Mouse (Mus musculus): ENCODE data around the gene Lrrc8b.

Lrrc8b gene

DNA sequence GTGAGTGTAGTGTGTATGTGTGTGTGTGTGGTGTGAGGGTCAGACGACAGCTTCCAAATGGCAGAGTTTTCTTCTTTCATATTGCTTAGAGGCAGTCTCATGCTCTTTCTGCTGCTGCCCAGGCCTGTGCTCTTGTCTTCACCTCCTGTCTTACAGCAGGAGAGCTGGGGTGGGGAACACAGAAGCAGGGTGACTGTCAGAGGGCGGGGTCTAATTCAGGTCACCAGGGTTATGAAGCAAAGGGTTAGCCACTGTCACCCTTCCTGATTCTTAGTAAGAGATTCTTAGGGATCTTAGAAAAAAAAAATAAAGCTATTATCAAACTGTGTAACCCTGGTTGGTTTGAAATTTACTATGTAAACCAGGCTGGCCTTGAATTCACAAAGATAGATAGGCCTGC is 10.0 kb downstream of the Lrrc8b start:
- no peak for DNase-seq

DNA sequence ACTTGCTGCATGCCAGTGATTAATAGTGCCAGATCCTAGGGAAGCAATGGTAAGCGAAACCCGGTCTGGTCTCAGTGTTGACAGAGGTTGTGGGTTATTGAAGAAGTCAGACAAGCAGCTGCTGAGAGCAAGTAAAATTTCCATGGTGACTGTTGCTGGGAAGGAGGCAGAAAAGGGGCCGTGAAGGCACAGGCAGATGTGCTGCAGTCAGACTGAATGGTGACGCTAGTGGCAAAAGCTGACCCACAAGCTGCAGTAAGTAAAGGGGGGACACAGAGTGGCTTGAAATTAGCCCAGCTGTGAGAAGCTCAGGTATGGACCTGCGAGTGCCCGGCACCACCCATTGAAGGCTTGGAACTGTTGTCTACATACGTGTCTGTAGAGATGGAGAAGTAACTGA is 11.8 kb downstream of the Lrrc8b start:
- no peak for DNase-seq

DNA sequence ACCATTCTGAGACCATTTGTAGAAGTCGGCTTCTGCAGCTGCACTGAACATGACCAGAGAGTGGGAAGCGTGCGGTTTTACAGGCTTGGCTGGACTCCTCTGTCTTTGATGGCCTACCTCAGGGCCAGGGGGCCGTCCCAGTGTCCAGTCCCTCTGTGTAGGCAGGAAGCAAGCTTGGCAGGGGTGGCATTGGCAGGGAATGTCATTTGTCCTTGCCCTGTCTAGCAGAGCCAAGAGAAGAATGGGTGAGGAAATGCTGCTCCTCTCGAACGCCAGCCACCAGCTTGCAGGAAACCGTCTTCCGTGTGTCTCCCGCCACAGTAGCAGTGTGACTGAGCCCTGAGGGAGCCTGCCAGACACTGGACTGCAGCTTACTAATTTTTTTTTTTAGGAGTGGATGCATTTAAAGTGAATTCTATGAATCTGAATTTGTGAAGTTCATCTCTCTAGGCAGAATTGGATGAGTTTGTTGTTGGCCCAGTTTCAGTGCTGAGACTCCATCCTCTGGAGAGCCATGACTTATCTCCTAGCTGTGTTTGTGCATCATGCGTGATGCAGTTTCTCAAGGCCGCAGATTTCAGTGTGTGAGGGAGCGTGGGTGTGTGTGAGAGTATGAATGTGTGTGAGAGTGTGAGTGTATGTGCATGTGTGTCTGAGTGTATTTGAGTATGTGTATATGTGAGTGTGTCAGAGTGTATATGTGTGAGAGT is 12.8 kb downstream of the Lrrc8b start:
- DNase-seq: peak; percentile 41

DNA sequence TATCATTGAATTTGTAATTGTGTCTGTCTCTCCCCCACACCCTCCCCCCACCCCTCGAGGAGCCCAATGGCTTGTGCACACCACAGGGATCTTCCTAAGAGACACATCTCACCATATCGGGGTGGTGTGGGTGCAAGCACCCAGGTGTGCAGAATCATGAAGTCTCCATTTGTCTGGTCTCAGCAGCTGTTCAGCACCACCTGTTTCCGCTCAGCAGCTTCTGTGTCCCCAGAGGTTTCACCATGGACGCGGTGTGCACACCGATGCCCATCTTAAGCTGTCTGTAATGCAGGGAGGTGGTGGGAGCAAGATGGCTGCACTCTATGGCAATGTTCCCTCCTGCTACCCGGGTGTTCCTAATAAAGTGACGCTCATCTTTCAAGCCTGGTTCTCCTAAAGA is 14.6 kb downstream of the Lrrc8b start:
- no peak for DNase-seq

DNA sequence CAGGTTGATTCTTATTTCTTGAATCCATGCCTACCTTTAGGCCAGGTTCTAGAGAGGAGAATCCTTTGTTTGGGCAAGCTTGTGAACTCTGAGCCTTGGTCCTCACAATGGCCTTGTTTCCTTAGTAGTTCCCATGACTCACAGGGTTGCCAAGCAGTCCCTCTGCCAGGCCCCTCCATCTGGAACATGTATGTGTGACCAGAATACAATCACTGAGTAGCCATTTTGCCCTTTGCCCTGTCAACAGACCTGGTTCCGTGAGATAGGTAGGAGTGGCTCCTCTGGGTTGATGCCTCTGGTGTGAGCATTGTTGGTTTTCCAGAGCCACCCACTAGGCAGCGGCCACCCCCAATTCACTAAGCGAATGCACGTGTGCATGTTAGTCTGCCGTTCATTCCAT is 24.0 kb downstream of the Lrrc8b start:
- DNase-seq: no peak

DNA sequence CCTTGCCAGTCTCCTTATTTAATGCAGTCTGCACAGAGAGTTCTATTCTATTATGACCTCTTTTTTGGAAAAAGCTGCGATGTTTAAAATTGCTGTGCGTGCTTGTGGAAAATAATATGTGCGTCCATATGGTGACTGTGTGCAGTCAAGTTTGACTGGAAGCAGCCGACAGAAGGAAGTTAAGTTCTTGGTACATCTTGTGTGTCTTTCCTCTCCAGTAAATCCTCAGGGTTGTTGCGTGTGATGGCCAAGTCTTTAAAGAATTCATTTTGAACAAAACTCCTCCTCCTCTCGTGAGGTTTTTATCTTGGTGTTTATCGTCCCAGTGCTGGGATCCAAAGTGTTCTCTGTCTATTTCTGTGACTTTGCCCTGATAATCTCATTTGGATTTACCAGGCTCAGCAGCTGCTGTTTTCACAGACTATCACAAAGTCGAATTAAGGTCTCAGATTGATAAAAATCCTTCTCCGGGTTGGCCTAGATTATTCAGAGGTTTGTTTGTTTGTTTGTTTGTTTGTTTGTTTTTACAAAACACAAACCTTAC is 25.5 kb downstream of the Lrrc8b start:
- no peak for DNase-seq

DNA sequence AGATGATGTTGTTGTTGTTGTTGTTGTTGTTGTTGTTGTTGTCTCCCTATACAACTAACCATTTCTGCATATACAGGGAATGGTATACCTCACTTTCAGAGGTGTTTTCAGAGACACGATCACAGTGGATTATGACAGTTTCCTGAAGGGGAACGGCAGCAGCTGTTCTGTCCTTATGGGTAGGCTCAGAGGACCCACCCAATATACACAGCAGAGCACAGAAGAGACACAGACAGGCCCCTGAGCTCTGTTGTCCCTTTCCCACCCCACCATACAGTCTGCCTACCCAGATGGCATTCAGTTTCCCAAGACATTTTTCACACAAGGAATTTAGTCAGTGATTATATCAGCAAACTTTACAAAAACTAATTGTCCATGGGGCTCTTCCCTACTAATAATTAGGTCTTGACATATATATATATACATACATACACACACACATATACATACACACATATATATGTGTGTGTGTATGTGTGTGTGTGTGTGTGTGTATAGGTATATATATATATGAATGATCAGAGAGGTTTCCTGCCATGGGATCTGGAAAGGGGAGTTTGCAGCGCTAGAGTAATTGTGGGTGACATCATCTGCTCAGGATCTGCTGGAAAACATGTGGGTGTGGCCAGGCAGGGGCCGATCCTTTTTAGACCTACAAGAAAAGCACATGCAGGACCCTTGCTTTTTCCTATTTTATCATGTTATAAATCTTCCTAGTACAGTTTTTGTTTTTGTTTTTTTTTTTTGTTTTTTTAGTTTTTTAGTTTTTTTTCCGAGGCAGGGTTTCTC is 26.8 kb downstream of the Lrrc8b start:
- peak; percentile 53 for DNase-seq

DNA sequence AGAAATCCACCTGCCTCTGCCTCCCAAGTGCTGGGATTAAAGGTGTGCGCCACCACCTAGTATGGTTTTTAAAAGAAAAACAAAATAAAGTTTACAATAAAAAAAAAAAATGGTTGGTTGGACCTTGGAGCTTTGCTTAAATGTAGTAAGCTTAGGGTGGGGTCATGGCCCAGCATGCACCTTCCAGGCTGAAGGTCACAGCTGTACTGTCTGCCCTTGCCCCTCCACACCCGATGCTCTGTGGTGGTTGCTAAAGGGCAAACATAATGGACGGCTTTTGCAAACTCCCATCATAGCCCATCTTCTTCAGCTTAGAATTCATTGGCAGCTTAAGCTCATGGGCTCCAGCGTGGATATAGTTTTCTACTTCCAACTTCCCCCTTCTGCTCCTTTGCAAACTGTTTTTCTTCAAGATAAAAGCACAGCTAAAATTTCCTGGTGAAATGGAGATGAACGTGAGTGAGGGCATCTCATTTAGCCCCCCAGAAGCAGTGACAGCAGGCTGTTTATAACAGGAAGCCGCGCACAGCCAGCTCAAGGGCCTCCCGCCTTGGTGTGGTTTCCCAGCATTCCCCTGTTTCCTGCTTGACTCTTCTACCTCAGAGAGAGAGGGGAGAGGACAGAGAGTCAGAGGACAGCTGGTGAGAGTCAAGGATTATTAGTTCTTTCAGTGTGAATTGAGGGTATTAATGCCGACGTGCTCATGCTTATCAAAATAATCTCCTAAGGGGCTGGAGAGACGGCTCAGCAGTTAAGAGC is 27.7 kb downstream of the Lrrc8b start:
- DNase-seq: peak; percentile 88

DNA sequence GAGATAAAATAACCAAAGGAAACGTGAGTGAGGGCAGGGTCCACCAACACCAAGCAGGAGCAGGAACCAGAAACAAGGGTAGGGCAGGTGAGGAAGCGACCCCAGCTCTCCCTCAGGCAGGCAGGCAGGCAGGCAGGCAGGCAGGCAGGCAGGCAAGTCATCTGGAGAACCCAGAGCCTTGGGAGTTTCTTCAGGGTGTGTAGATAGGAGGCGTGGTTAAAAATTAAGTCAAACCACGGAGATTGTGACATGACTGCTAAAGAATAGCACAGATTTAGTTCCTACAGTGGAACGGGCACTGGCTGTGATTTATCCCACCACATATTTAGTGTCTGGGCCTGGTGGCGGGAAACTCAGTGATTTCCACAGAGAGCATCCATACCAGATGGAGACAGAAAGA is 30.1 kb downstream of the Lrrc8b start:
- no peak for DNase-seq

DNA sequence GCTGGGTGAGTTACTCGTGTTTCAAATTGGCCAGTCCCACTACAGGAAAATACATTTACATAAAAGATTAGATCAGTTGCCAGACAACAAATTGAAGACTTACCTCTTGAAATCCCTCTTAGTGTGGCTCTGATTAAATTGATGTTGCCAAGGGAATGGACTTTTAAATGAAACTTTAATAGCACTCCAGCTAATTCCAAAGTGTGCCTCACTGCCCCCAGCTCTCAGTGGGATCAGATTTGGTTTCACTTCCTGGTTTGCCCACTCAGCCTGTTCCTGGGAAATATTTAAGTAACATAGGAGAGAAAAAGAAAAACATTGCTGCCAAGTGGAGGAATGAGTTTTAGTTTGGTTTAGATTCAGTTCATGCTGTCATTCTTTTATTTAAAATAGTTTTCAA is 38.5 kb downstream of the Lrrc8b start:
- DNase-seq: no peak

DNA sequence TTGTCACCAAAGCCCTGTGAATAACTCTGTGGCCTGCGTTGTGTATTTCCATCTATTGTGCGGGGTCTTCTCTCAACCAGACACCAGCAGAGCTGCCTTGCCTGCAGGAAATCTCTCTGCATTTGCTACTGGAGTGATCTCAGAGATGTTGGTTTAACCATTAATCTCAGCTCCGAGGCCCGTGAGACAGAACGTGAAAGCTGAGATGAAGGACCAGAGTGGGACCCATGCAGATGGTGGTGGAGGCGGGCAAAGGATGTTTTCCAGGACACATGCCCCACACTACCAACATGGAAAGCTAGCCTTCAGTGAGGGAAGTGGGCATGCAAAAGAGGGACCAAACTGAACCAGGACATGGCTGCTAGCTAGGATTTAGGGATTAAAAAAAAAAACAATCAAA is 43.5 kb downstream of the Lrrc8b start:
- DNase-seq: no peak

DNA sequence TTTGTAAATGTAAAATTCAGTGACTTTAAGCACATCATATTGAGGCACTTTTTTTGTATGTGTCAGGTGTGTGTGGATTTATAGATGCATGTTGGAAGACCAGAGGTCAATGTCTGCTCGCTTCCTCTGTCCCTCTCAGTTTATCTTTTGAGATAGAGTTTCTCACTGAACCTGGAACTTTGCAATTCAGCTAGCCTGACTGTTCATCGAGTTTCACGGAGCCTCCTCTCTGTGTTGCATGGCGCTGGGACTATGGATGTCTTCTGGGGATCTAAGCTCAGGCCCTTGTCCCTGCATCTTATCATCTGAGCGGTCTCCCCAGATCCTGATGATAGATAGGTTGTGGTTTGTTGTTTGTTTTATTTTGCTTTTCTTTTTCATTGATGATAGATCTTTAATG is 45.0 kb downstream of the Lrrc8b start:
- no peak for DNase-seq

DNA sequence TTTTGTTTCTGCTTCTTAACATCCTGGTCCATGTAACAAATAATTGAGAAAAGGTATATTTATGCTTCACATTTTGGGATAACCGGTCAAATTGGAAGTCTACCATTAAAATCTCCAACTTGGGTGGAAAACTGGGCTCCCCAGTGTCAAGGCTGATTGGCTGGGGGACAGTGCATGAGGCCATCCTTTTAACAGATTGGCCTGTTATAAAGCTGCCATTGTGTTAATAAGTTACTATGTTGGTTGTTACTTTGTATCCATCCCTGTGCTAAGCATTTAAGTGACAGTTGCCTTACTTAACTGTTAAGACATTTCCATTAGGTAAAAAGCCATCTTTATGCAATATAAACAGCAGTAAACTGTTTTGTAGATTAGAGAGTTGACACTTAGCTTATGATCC is 45.5 kb downstream of the Lrrc8b start:
- no peak for DNase-seq

DNA sequence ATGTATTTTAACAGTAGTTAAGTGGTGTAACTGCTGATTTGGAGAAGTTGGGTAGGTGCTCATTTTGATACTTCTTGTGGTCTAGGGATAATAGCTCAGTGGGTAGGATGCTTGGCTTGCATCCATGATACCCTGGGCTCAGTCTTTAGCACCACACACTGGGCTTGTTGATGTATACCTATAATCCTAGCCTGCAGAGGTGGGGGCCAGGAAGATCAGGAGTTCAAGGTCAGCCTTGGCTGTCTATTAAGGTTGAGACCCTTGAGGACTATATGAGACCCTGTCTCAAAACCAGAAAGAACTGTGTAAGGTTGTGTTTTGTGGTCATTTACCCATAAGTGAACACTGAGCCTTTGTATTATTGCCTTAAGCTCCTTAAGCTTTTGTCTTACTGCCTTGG is 49.1 kb downstream of the Lrrc8b start:
- DNase-seq: no peak

DNA sequence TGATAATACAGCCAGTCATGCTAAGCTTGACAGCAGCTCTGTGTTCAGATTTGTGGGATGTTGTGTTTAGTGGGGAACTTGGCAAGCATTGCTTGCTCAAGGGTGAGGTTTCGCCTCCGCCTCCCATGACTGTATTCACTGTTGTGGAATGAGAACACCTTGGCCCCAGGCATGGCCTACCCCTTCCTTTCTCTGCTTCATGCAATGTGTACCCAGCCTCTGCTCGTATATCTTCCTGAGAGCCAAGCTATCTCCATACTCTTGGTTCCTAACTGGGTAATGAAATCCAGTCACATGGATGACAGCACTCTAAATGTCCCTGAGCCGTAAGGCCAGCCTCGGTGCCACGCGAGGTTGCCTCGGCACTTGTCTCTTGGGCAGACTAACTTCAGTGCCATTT is 50.0 kb downstream of the Lrrc8b start:
- no peak for DNase-seq

DNA sequence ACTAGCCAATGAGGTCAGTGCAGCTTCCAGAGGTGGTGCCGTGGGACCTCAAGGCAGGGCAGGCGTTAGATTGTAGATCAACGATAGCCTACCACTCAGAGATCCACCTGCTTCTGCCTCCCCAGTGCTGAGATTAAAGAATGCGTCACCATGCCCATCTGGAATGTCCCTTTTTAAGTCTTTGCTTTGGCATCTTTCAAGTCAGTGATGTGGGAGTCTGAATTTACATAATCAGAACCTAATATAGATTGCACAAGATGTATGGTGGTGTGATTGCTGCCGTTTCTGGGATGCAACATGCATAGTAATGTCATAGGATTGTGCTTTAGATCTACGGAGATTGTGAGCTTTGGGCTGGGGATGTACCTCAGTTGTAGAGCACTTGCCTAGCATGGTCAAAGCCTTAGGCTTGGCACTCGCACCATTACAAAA is 50.9 kb downstream of the Lrrc8b start:
- DNase-seq: no peak

DNA sequence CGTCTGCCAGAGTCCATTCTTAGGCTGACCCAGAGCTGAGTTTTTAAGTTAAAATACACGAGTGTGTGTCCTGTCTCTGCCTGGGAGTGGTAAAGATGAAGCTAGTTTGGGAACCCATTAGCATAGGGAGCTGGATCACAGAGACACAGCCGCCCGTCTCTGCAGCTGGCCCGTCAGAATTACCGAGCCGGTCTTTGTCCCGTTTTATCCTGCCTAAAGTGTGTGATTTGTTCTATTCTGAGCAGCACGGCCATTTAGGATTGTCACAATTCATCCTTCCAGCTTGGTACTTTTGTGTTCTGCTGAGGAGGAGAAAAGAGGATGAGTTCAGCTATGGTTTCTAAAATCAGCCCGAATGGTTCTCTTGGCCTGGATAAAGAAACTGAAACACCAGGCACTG is 51.7 kb downstream of the Lrrc8b start:
- DNase-seq: no peak

DNA sequence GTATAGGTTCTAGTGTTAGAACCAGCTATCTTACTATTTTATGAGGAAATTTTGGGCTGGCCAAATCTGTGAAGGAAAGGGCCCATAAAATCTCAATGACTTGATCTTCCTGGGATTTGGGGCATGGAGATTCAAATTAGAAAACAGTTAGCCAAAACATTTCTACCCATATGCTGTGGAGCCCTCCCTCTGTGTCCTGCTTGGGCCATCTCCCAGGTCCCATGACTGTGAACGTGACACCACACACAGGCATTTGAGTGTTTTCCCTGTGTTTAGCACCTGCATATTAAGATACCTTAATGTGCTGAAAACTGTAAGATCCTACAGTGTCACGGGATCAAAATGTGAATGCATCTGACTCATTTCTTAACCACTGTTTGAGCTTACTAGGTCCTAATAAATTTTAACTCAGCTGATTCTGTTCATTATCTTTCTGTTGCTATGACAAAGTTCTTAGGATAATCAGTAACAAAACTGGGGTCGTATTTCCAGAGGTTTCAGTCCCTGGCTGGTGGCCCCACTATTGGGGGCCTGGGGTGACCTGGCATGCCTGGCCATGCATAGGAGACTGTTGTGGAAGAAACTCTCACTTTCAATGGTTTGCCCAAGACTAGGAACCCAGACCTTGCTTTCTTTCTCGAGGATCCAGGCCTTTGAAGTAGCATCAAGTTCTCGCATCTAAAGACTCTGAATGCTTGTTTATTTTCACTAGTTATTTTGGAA is 57.6 kb downstream of the Lrrc8b start:
- DNase-seq: no peak

DNA sequence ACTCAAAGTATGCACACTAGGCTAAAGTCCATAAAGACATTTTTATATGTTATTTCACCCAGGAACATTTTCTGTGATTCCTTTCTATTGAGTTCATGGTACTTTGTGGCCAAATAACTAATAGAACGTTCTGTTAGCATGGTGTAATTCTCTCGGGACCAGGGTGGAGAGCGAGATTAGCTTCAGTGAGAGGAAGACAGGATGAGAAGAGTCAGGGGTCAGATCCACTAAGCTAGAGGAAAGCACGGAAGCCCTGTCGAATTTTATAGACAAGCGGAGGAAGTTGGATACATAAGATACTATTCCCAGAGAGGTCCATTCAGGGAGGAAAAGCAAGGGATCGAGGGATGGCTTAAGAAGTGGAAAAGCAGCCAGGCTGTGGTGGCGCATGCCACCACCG is 62.0 kb downstream of the Lrrc8b start:
- DNase-seq: no peak

DNA sequence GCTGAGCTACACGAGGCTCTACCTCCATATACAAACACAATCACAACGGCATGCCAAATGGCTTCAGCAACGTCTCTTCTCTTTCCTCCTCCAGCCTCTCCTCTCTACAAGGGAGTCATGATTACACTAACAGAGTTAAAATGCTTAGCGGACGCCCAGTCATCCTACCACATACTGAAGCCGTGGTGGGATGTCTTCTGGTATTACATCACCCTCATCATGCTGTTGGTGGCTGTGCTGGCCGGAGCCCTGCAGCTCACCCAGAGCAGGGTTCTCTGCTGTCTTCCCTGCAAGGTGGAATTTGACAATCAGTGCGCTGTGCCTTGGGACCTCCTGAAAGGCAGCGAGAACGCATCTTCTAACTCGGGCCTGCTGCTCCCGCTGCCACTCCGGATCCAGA is 64.1 kb downstream of the Lrrc8b start:
- no peak for DNase-seq

DNA sequence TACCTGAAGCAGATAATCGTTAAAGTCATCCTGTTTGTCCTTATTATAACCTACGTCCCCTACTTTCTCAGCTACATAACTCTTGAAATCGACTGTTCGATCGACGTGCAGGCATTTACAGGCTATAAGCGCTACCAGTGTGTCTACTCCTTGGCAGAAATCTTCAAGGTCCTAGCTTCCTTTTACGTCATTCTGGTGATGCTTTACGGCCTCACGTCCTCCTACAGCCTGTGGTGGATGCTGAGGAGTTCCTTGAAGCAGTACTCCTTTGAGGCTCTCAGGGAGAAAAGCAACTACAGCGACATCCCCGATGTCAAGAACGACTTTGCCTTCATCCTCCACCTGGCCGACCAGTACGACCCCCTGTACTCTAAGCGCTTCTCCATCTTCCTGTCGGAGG is 65.0 kb downstream of the Lrrc8b start:
- no peak for DNase-seq

DNA sequence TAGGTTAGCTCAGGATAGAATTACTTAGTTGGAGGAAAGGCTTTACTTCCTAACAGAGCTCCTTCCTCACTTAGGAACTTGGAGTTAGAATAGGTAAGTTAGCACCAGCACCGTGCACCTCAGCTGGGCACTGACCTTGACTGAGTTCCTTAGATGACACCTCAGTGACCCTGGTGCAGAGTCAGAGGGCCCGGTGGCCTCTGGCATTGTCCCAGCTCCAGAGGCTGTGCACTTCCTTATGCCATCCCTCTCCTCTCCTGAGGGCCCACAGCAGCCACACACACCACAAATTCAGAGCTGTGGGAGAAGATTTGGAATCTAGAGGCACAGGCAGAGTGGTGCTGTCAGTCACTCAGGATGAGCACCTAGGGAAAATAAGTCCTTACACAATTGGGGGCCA is 68.1 kb downstream of the Lrrc8b start:
- no peak for DNase-seq

DNA sequence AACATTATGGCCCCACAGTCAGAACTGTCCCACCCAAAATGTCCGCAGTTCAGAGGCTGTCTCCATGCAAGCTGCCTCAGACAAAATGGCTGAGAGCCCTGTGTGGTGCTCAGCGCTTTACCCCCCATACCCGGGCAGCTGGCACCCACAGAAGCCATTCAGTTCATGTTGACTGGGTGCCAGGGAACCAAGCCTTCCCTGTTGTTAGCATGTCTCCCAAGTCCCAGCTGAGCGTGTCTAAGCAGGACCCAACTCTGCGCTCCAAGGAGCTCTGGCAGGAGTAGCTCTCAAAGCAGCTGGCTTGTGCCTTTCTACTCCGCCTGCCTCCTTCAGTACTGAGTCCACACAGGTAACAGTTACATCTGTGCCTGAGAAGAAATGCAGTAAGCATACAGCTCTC is 68.7 kb downstream of the Lrrc8b start:
- no peak for DNase-seq
